Mouse (Mus musculus) kidney, adult 2 months (tissue): Measurements from ENCODE around the gene Cyb561.

Experiments used
- CTCF ChIP-seq: fragments of 200-500 bp; conservative IDR thresholded peaks from 2 replicates; pipeline ENCODE4 v1.5.1; 2011; ENCODE audit warnings: low read depth, mild to moderate bottlenecking, control low read depth, low read length, moderate library complexity, mixed read lengths; ENCODE audit not compliant: insufficient read depth, insufficient read length
- POLR2A ChIP-seq: fragments of 200-500 bp; IDR thresholded peaks from one replicate; pipeline ENCODE4 v1.6.1; 2011; ENCODE audit warnings: low read depth, low read length, control low read depth

DNA sequence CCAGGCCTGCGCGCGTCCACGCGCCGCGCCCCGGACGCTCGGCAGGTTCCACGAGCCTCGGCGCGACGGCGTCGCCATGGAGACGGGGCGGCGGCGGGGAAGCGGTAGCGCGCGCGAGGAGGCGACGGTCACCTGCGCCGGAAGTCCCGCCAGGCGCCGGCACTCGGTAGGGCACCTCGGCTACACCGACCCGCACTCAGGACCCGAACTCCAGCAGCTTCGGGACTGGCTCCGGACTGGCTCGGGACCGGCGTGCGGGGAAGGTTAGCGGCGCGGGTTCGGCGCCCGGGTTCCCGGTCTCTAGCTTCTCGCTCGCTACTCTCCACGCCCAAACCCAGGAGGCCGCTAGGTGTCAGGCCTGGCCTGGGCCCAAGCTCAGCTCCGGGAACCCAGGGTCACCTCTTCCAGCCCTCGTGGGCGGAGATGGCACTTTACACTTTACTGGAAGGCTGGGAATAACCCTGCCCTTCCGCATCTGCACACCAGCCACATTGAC, 9.0 kb downstream of the Cyb561 start:
- TF ChIP-seq CTCF (peak; percentile 46), POLR2A (no peak)
